In genomic region chr4:140204775-140205174, GRCm38 (mm10) we compare ENCODE assay signal across 25 mouse cellular contexts. TPM values are rescaled to one million over a fixed set of nuclear protein-coding genes. Genes with fewer than 3 reads are reported as not detected.
DNase-seq lines count a peak whose midpoint lies in the region; ATAC-seq and TF ChIP-seq lines count a peak whose summit lies in the region.
"Had no signal": no experiment of that assay in that cellular context is flagged by ENCODE, and none has a peak within 500 bp of the region (broad histone marks: within the 10 kb centered on the region; RNA-seq: fewer than 3 reads in every experiment).

No protein-coding gene starts in this region.

- no peaks in the 10 kb centered on the region for H3K9me3 ChIP-seq in hindbrain, embryonic 13.5 days
- no peaks in the 10 kb centered on the region for H3K9me3 ChIP-seq in hindbrain, embryonic 11.5 days (ENCODE audit: control insufficient read depth, low read length)
- H3K9me3 ChIP-seq in neural tube, embryonic 13.5 days: no peaks in the 10 kb centered on the region
- no peaks in the 10 kb centered on the region for H3K9me3 ChIP-seq in neural tube, embryonic 15.5 days (replicated peaks)
- H3K9me3 ChIP-seq: embryonic facial prominence, embryonic 12.5 days; forebrain, embryonic 13.5 days; forebrain, embryonic 15.5 days had no signal

- no peak overlapping the region for H3K27ac ChIP-seq in cerebellum, adult 2 months (ENCODE audit: insufficient read depth, low read length)
- H3K27ac ChIP-seq in gastrocnemius, adult 2 months: peak overlapping the region; percentile 78
- peak overlapping the region; percentile 64; the same call in 1 of the 2 replicates for H3K27ac ChIP-seq in hindbrain, embryonic 13.5 days
- H3K27ac ChIP-seq in hindbrain, embryonic 11.5 days (ENCODE audit: low read depth, low read length): no peak overlapping the region
- peak overlapping the region; percentile 56 for H3K27ac ChIP-seq in neural tube, embryonic 13.5 days (replicated peaks)
- no peak overlapping the region; the same call in 1 of the 2 replicates for H3K27ac ChIP-seq in neural tube, embryonic 15.5 days (replicated peaks)
- H3K27ac ChIP-seq: embryonic facial prominence, embryonic 10.5 days; embryonic facial prominence, embryonic 12.5 days had no signal

- no peaks in the 10 kb centered on the region for H3K27me3 ChIP-seq in cerebellum, adult 2 months (ENCODE audit: control insufficient read depth, insufficient read depth, low read length)
- H3K27me3 ChIP-seq in hindbrain, embryonic 13.5 days: peaks cover 5% of the 10 kb centered on the region; the same call in 1 of the 2 replicates
- H3K27me3 ChIP-seq in hindbrain, embryonic 11.5 days (ENCODE audit: control insufficient read depth, insufficient read depth, low read length): no peaks in the 10 kb centered on the region
- H3K27me3 ChIP-seq in neural tube, embryonic 13.5 days: no peaks in the 10 kb centered on the region
- no peaks in the 10 kb centered on the region for H3K27me3 ChIP-seq in neural tube, embryonic 15.5 days (replicated peaks)
- H3K27me3 ChIP-seq: embryonic facial prominence, embryonic 12.5 days; forebrain, embryonic 13.5 days; forebrain, embryonic 15.5 days had no signal

- intact Hi-C loops in gastrocnemius, adult 2 months (cut with DNase I): no loop called here

- no peak overlapping the region for H3K4me2 ChIP-seq in hindbrain, embryonic 13.5 days
- H3K4me2 ChIP-seq in hindbrain, embryonic 11.5 days (replicated peaks; ENCODE audit: low read depth, low read length): no peak overlapping the region
- no peak overlapping the region for H3K4me2 ChIP-seq in neural tube, embryonic 13.5 days
- no peak overlapping the region for H3K4me2 ChIP-seq in neural tube, embryonic 15.5 days
- H3K4me2 ChIP-seq: embryonic facial prominence, embryonic 12.5 days; forebrain, embryonic 13.5 days; forebrain, embryonic 15.5 days had no signal

- DNase-seq in cerebellum, postnatal 10 days: peak; percentile 64 to 71
- no peak for DNase-seq in cerebellum, adult 2 months
- no peak for DNase-seq in gastrocnemius, adult 2 months
- no peak for DNase-seq in gastrocnemius, postnatal 10 days
- DNase-seq in hindbrain, embryonic 11.5 days (ENCODE audit: low spot score): no peak
- DNase-seq: adrenal gland, adult 8-10 months; adrenal gland, postnatal 14 days; adrenal gland, postnatal 36 days; B cell, adult 2 months; cerebellum, adult 11-12 months; cerebellum, adult 8-10 months; cerebellum, adult 9-11 months; forebrain, postnatal 0 days had no signal

- TF ChIP-seq CTCF in cerebellum, adult 2 months (IDR thresholded peaks at IDR 0.05; ENCODE audit: borderline replicate concordance, insufficient read depth, low read depth, low read length): no peak
- no peak for TF ChIP-seq CTCF in gastrocnemius, adult 2 months (IDR thresholded peaks at IDR 0.05)

- H3K36me3 ChIP-seq in hindbrain, embryonic 13.5 days: no peaks in the 10 kb centered on the region
- H3K36me3 ChIP-seq in hindbrain, embryonic 11.5 days (ENCODE audit: control insufficient read depth, insufficient read depth, low read length): no peaks in the 10 kb centered on the region
- H3K36me3 ChIP-seq in neural tube, embryonic 13.5 days: no peaks in the 10 kb centered on the region
- H3K36me3 ChIP-seq in neural tube, embryonic 15.5 days: no peaks in the 10 kb centered on the region
- H3K36me3 ChIP-seq: embryonic facial prominence, embryonic 10.5 days; embryonic facial prominence, embryonic 12.5 days; forebrain, embryonic 15.5 days; G1E had no signal

- no peak for TF ChIP-seq POLR2A in cerebellum, adult 2 months (IDR thresholded peaks at IDR 0.05; ENCODE audit: borderline replicate concordance, insufficient read depth, low read length)

- H3K9ac ChIP-seq in hindbrain, embryonic 13.5 days: no peak overlapping the region
- no peak overlapping the region for H3K9ac ChIP-seq in hindbrain, embryonic 11.5 days (ENCODE audit: low read depth, low read length)
- H3K9ac ChIP-seq in neural tube, embryonic 13.5 days: no peak overlapping the region
- no peak overlapping the region for H3K9ac ChIP-seq in neural tube, embryonic 15.5 days (replicated peaks)
- H3K9ac ChIP-seq: embryonic facial prominence, embryonic 12.5 days; forebrain, embryonic 13.5 days; forebrain, embryonic 15.5 days; forebrain, postnatal 0 days had no signal

- H3K4me1 ChIP-seq in cerebellum, adult 2 months (ENCODE audit: control insufficient read depth, insufficient read depth, low read length): peaks cover 46% of the 10 kb centered on the region
- peaks cover 25% of the 10 kb centered on the region for H3K4me1 ChIP-seq in hindbrain, embryonic 13.5 days (replicated peaks)
- no peaks in the 10 kb centered on the region; the same call in 1 of the 2 replicates for H3K4me1 ChIP-seq in hindbrain, embryonic 11.5 days (replicated peaks; ENCODE audit: control insufficient read depth, insufficient read depth, low read length)
- peaks cover 28% of the 10 kb centered on the region for H3K4me1 ChIP-seq in neural tube, embryonic 13.5 days (replicated peaks)
- peaks cover 28% of the 10 kb centered on the region for H3K4me1 ChIP-seq in neural tube, embryonic 15.5 days
- H3K4me1 ChIP-seq: embryonic facial prominence, embryonic 10.5 days; embryonic facial prominence, embryonic 12.5 days had no signal

- no peak overlapping the region for H3K4me3 ChIP-seq in cerebellum, adult 2 months (replicated peaks; ENCODE audit: insufficient read depth, low read depth, low read length)
- no peak overlapping the region for H3K4me3 ChIP-seq in gastrocnemius, adult 2 months
- no peak overlapping the region for H3K4me3 ChIP-seq in hindbrain, embryonic 13.5 days
- no peak overlapping the region for H3K4me3 ChIP-seq in hindbrain, embryonic 11.5 days (ENCODE audit: low read depth, low read length)
- H3K4me3 ChIP-seq in neural tube, embryonic 13.5 days: no peak overlapping the region
- H3K4me3 ChIP-seq in neural tube, embryonic 15.5 days (replicated peaks): no peak overlapping the region
- H3K4me3 ChIP-seq: embryonic facial prominence, embryonic 10.5 days; embryonic facial prominence, embryonic 12.5 days; forebrain, embryonic 13.5 days; forebrain, embryonic 15.5 days had no signal

- WGBS in cerebellum, adult 2 months: 36% methylated on average over 10 of the region's 10 CpGs
- WGBS in hindbrain, embryonic 13.5 days: 81% methylated on average over 10 of the region's 10 CpGs
- 91% methylated on average over 10 of the region's 10 CpGs for WGBS in hindbrain, embryonic 11.5 days
- WGBS in neural tube, embryonic 13.5 days: 64% methylated on average over 10 of the region's 10 CpGs
- 55% methylated on average over 10 of the region's 10 CpGs for WGBS in neural tube, embryonic 15.5 days

- no peak for ATAC-seq in hindbrain, embryonic 13.5 days (ENCODE audit: low FRiP score)
- no peak for ATAC-seq in hindbrain, embryonic 11.5 days (ENCODE audit: low FRiP score)
- no peak for ATAC-seq in neural tube, embryonic 13.5 days (ENCODE audit: low read depth)
- no peak for ATAC-seq in neural tube, embryonic 15.5 days (ENCODE audit: low FRiP score)
- ATAC-seq: activated CD4-positive, CD25-positive, alpha-beta regulatory T cell, adult 4 months; CD4-positive, CD25-positive, alpha-beta regulatory T cell, adult 4 months; forebrain, postnatal 0 days; Patski had no signal

RNA-seq across cellular contexts. Expression of gene Igsf21, which starts 41.8 kb away (rescaled TPM):
- 55.2 and 63.4 TPM in 2 replicates for polyA plus RNA-seq in cerebellum, adult 2 months (2012; rRNA removed)
- total RNA-seq in gastrocnemius, adult 2 months (2021): under 1 TPM in 1 of 2 experiments, not detected in 1; 0.22 TPM
- under 1 TPM; 0.12 to 0.29 TPM for total RNA-seq in gastrocnemius, postnatal 10 days (2021)
- 45.4 and 46.4 TPM in 2 replicates for polyA plus RNA-seq in hindbrain, embryonic 13.5 days (2015; fragmentation: Nextera tagmentation; extraction: Ambion mirVana)
- polyA plus RNA-seq in hindbrain, embryonic 11.5 days (2014; fragmentation: Nextera tagmentation; extraction: Ambion mirVana): 8.1 and 9.4 TPM in 2 replicates
- polyA plus RNA-seq in neural tube, embryonic 13.5 days (2015; fragmentation: Nextera tagmentation; extraction: Ambion mirVana): 53.1 and 55.7 TPM in 2 replicates
- polyA plus RNA-seq in neural tube, embryonic 15.5 days (2015; fragmentation: Nextera tagmentation; extraction: Ambion mirVana): 99.6 and 116 TPM in 2 replicates
- total RNA-seq: CH12.LX, G1E had no signal
- polyA plus RNA-seq: activated CD4-positive, CD25-positive, alpha-beta regulatory T cell, adult 4 months; CD4-positive, CD25-positive, alpha-beta regulatory T cell, adult 4 months; G1E; Patski had no signal

Comparison
In these comparisons a context has a peak if more than half of its experiments do, and no peak if none do; other contexts are left out.
1. DNase-seq: peak in cerebellum, postnatal 10 days (2 of 2); none in cerebellum, adult 2 months (0 of 2), gastrocnemius, adult 2 months (single experiment), gastrocnemius, postnatal 10 days (single experiment) and hindbrain, embryonic 11.5 days (single experiment).
2. H3K27ac ChIP-seq: peak in gastrocnemius, adult 2 months (single experiment), hindbrain, embryonic 13.5 days (single experiment) and neural tube, embryonic 13.5 days (single experiment); none in cerebellum, adult 2 months (single experiment), hindbrain, embryonic 11.5 days (single experiment) and neural tube, embryonic 15.5 days (single experiment).